Mouse (Mus musculus) c-Kit-negative CD71-positive TER-119-positive erythroid progenitor cells, embryonic 14.5 days (primary cell): Measurements from ENCODE around the gene Hoxa9.

Source experiments
- DNase-seq: peaks from one replicate; pipeline ENCODE4 v3.0.0-alpha.2; 2013; ENCODE audit warnings: low read depth, low spot score

Hoxa9 gene

DNA sequence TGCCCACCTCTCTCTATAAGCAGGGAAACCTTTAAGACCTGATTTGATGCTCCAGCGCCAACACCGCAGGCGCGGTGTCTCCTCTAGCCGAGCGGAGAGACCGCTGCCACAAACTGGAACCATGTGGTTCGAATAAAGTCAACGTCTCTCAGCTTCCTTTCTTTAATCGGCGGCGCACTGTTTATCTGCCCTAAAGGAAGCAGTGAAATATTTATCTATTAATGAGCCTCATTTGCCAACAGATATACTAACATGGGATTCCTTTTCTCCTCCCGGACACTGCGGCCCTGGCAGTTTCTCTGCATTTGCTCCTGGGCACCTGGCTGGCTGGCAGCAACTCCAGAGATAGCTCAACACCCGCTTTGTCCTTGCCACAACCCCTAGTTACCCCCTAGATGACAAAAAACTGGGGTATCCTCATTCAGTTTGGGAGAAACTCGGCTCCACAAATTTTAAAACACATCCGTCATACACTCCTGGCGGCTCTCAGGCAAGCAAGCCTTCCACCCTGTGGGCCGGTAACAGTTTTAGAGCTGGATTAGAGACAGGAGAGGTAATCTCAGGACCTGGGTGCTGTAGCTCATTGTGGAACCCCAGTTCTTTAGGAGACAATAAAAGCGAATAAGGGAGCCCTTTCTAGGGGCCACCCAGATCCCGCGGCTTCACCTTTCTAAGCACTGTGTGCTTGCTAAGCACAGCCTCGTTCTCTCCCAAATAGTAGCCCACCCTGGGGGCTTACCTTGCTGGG, 12.8 kb downstream of the Hoxa9 start:
- no peak for DNase-seq

GRCm38 (mm10) chr6:52217459-52217768, 13.5 kb downstream of the Hoxa9 start:
- DNase-seq: no peak

DNA sequence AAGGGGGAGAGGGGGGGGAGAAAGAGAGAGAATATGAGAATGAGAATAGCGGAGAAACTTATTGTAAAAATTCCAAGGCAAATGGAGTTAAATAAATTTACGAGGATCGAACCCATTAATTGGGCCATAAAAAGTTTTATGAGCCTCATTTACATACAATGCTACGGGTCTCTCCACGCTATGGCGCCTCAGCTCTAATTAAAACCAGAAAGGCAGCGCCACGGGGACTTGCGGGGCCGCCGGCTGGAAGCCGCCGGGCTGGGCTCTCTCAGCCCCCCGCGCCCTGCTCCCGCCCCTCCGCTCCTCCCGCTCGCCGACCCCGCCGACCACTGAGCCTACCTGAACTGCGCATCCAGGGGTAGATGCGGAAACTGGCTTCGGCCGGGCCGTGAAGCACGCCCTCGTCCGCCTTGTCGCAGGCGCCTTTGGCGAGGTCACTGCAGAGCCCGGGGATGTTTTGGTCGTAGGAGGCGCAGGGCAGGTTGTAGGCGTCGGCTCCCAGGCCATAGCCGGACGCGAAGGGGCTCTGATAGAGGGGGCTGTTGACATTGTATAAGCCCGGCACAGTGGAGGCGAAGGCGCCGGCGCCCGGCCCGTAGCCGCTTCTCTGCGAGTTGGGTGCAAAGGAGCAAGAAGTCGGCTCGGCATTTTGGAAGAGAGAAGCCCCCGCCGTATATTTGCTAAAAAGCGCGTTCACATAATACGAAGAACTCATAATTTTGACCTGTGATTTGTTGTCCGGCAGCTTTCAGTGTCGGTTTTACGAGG, 14.0 kb downstream of the Hoxa9 start:
- no peak for DNase-seq

DNA sequence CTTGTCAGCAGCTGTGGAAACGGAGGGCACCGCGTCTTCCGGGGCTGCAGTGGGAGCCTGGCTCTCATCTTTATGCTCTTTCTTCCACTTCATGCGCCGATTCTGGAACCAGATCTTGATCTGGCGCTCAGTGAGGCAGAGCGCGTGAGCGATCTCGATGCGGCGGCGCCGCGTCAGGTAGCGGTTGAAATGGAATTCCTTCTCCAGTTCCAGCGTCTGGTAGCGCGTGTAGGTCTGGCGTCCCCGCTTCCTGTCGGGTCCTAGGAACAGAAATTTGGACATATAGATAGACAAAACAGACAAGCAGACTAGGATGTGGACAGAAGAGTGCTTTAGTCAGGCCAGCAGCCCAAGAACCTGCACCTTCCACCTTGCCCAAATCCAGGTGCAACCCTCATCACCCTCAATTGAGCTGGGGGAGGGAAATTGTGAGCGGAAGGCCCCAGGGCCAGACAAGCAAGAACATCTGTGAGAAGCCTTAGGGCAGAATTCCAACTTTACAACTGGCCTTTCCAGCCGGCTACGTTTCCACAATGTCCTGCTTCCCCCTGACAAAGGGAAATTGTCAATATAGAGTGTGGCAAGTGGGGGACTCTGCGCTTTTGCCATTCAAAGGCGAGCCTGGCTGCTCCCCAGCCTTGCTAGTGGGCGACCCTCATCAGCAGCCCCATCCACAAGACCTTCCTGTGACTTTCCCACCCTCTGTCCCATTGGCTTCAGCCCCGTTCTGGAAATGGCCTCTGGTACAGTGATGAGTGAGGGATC, 14.9 kb downstream of the Hoxa9 start:
- no peak for DNase-seq

GRCm38 (mm10) chr6:52215070-52215469, 15.8 kb downstream of the Hoxa9 start:
- no peak for DNase-seq

GRCm38 (mm10) chr6:52214271-52214670, 16.6 kb downstream of the Hoxa9 start:
- DNase-seq: no peak

DNA sequence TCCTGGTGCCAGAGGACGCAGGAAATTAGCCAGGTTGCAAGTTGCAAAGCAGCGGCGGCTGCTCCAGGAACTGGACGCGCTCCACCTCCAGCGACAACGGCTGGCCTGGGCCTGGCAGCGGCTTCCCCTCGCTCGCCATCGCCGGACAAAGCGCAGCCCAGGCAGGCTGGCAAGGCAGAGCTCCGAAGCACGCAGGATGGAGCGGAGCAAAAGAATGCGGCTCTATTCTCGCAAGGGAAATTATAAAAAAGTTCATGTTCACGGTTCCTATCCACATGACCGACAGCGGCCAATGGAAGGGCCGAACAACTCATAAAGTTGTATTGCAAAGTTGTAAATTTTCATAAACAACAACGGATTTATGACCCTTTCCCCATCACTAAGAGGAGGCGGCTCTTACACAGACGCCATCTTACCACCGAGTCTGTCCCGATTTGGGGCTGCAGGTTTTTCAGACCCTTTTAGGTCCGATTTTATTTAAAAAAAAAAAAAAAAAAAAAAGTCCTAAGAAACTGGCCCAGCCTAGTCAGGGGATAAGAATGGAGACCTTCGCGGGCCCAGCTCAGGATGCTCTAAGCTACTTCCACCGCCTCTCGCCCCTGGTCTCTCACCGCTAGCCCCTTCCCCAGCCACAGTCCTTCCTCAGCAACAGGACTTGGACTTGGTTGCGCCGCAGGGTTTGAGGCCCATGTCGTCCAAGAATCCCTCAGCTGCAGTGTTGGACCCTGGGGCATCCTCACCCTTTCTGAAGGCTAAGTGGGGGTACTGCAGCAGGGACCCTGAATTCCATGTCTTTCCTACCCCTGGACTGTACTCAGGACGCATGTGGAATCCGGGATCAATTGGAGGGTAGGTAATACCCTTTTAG, 17.5 kb downstream of the Hoxa9 start, which contains the start of the genes Hoxa3 and Gm28308:
Hoxa3 (minus strand) TSS at position 218 of the 868 bp plus-strand sequence.
Gm28308 (minus strand) TSS at position 221 of the 868 bp plus-strand sequence.
- DNase-seq: no peak

DNA sequence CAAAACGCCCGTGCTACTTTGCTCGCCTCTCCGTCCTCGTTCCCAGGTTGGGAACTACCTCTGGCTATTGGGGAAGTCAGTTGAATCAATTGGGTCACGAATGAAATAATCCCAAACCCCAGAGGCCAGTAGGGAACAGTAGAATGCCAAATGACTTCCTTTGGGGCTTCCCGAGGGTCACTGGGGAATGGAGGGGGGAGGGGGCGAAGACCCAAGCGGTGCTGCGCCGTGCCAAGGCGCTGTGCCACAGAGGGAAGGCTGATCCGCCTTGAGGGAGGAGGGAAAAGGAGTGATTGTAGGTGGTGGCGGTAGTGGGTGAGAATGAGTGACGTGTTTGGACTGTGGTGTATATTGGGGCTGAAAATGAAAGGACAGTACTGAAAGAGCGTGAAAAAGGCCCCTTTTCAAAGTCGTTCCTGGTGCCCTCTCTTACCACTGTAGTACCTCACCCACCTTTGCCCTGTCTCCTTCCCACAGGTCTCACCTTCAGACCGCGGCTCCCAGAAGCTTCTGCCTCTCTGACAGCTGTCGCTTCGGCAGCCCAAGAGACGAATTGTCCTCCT, 18.3 kb downstream of the Hoxa9 start:
- DNase-seq: no peak

- DNase-seq: no peak
These were observed 18.9 kb downstream of the Hoxa9 start for GRCm38 (mm10) chr6:52211961-52212360.

GRCm38 (mm10) chr6:52211170-52211935, 19.5 kb downstream of the Hoxa9 start:
- no peak for DNase-seq

- DNase-seq: no peak
These were observed 21.2 kb downstream of the Hoxa9 start for GRCm38 (mm10) chr6:52209685-52210046.

- no peak for DNase-seq
These were observed 21.8 kb downstream of the Hoxa9 start for GRCm38 (mm10) chr6:52208868-52209684.

- DNase-seq: no peak
These were observed 22.6 kb downstream of the Hoxa9 start, which contains the start of gene Hoxa6 for GRCm38 (mm10) chr6:52208072-52208867. Gene Hoxa6, minus strand, starts transcription at chr6:52208722.

- DNase-seq: no peak
These were observed 23.3 kb downstream of the Hoxa9 start for GRCm38 (mm10) chr6:52207684-52207976.

GRCm38 (mm10) chr6:52206882-52207683, 23.8 kb downstream of the Hoxa9 start:
- DNase-seq: no peak

DNA sequence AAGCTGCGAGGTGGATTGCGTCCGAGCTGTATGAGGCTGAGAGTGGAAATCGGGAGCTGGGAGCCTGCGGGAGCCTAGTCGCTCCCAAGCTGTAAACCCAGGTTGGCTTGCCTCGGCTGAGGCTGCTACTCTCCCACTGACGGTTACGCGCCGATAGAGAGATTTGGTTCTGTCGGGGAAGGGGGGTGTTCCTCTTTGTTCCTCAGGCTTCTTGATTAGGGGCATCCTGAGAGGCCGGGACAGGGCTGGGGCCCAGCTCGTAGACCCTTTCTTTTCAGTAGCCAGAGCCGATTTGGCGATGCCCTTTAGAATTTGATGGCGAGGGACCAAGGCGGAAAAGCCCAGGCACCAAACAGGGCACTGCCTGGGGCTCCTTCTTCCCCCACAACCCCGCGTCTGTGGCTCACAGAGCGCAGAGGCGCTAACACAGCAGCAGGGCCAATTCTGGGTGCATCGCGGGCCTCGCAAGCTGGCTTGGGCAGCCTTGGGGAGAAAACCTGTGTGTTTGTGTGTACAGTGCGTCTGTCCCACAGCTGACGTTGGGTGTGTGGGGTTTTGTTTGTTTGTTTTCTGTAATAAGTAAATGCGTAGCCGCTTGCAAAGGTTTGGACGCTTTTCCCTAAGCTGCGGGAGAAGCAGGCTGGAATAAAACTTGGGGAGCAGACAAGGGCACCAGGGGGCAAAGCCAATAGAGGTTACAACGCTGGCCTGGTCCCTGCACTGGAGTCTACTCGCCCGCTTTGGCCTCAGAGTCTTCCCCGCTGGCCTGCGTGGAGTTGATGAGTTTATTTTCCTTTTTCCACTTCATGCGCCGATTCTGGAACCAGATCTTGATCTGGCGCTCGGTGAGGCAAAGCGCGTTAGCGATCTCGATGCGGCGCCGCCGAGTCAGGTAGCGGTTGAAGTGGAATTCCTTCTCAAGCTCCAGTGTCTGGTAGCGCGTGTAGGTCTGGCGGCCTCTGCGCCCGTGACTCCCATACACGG, 25.0 kb downstream of the Hoxa9 start:
- no peak for DNase-seq

- DNase-seq: no peak
These were observed 25.7 kb downstream of the Hoxa9 start for GRCm38 (mm10) chr6:52205221-52205620.
